Mouse (Mus musculus): ENCODE data around the gene Habp2. TPM values are rescaled to one million over a fixed set of nuclear protein-coding genes. Genes with fewer than 3 reads are reported as not detected.

The Habp2 gene
- polyA plus RNA-seq, 1 experiment from 2014 or later, result not detected

DNA sequence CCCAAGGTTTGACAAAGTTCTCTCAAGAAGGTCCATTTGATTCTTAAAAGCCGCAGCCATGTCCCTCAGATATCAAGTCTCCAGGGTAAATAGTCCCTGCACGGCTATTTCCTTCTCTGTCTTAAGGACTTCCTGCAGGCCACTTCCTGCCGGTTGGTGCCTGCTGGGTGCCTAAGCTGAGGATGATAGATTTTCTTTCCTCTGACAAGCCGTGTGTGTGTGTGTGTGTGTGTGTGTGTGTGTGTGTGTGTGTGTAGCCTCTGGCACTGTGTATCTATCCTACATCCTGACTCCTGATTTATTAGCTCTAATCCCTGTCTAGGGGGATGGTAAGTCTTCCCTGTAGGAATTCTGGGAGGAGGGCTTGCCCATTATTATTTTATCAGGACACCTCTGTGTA, 22.8 kb upstream of the Habp2 start:
- Histone ChIP-seq H3K9ac (no peak overlapping the region), H3K4me1 (replicated peaks; ENCODE audit: control insufficient read depth, insufficient read depth, low read length) (no peaks in the 10 kb centered on the region), H3K36me3 (replicated peaks; ENCODE audit: control insufficient read depth, insufficient read depth) (no peaks in the 10 kb centered on the region), H3K9me3 (ENCODE audit: control insufficient read depth, low read length) (no peaks in the 10 kb centered on the region), H3K4me3 (replicated peaks; ENCODE audit: low read length) (no peak overlapping the region), H3K4me2 (replicated peaks) (no peak overlapping the region), H3K27me3 (ENCODE audit: control insufficient read depth, insufficient read depth, low read length) (no peaks in the 10 kb centered on the region), H3K27ac (no peak overlapping the region)
- DNase-seq (ENCODE audit: low spot score), result no peak
- no peak for ATAC-seq (ENCODE audit: low FRiP score)
- 50% methylated on average over 4 of the region's 4 CpGs for WGBS

DNA sequence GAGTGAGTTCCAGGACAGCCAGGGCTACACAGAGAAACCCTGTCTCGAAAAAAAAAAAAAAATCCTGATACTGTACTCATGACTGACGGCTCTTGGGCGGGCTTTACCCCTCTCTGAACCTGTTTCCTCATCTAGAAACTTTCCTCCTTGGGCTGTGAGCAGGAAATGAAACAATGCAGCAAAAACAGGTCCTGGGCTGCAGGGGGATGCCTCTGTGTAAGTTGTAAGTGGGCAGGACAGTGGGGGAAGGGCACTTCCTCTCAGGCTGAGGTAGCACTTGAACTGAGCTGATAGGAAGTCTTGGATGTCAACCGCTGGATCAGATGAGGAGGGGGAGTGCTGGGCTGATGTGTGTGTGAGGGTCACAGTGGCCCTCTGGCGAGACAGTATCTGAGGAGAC, 21.8 kb upstream of the Habp2 start:
- H3K4me2 ChIP-seq (replicated peaks), result no peak overlapping the region
- no peaks in the 10 kb centered on the region for H3K9me3 ChIP-seq (ENCODE audit: control insufficient read depth, low read length)
- H3K27me3 ChIP-seq (ENCODE audit: control insufficient read depth, insufficient read depth, low read length), result no peaks in the 10 kb centered on the region
- no peak for ATAC-seq (ENCODE audit: low FRiP score)
- H3K27ac ChIP-seq, result no peak overlapping the region
- no peak overlapping the region for H3K4me3 ChIP-seq (replicated peaks; ENCODE audit: low read length)
- no peaks in the 10 kb centered on the region for H3K36me3 ChIP-seq (replicated peaks; ENCODE audit: control insufficient read depth, insufficient read depth)
- WGBS, result 77% methylated on average over 5 of the region's 5 CpGs
- H3K4me1 ChIP-seq (replicated peaks; ENCODE audit: control insufficient read depth, insufficient read depth, low read length), result no peaks in the 10 kb centered on the region
- DNase-seq (ENCODE audit: low spot score), result no peak
- no peak overlapping the region for H3K9ac ChIP-seq

DNA sequence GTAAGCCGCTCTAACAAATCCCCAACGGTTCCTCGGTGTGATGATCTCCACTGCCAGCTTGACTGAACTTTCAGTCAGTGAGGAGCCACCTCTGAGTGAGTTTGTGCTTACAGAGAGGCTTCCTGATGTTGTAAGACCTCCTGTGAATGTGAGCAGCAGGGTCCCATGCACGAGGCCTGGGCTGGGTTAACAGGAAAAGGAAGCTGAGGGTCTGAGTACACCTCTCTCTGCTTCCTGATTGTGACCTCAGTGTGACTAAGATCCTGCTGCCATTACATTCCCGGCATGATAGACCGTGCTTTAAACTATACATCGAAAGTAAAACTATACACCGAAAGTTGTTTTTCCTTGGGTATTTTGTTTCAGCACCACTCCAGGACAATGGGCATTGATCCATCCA, 14.9 kb upstream of the Habp2 start:
- ATAC-seq (ENCODE audit: low FRiP score) (no peak), DNase-seq (ENCODE audit: low spot score) (no peak)
- Histone ChIP-seq H3K9me3 (ENCODE audit: control insufficient read depth, low read length) (no peaks in the 10 kb centered on the region), H3K36me3 (replicated peaks; ENCODE audit: control insufficient read depth, insufficient read depth) (no peaks in the 10 kb centered on the region), H3K4me1 (replicated peaks; ENCODE audit: control insufficient read depth, insufficient read depth, low read length) (no peaks in the 10 kb centered on the region), H3K27me3 (ENCODE audit: control insufficient read depth, insufficient read depth, low read length) (no peaks in the 10 kb centered on the region), H3K4me3 (replicated peaks; ENCODE audit: low read length) (no peak overlapping the region), H3K4me2 (replicated peaks) (no peak overlapping the region), H3K9ac (no peak overlapping the region), H3K27ac (no peak overlapping the region)
- 84% methylated on average over 8 of the region's 8 CpGs for WGBS

DNA sequence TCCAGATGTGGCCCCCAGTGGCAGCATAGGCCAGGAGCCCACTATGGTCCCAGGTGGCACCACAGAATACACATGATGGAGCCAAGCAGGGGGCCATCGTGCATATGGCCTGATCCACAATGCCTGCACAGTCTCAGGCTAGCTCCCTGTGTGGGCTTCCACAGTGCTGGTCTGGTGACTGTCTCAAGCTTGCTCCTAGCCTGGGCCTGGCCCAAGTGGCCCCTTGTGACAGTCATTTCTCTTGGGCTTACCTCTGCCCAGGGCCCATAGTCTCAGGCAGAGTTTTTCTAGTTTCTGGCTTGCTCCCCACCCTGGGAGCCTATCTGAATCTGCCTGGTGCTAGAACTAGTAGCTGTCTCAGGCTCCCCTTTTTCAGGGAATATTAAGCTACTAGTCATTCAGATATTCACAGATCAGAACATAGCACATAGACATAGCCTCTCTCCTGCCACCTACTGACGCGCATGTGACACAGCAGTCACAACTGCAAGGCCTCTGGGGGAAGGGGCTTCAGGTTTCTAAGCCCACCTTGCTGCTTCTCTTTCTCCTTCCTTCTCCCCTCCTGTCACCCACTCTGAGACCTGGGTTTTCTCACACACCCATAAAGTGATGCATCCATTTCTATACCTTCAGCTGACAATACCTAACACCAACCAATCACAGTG, 9.7 kb upstream of the Habp2 start:
- 59% methylated on average over 3 of the region's 3 CpGs for WGBS

DNA sequence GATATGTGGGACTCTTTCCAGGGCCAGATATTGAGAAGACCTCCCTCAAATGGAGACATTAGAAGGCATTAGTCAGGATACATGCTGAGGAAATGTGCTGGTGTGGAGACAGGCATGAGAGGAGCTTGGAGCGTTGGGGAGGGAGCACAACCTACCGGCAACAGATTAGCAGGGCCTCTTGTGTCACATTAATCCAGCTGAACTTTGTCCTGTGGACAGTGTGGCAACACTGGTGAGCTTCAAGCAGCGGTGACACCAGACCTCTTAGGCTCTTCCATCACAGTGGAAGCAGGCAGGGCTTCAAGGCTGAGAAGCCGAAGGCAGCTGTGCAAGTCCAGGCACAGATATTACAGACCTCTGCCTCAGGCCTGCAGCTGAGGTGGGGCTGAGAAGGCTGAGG, 9.0 kb upstream of the Habp2 start:
- Histone ChIP-seq H3K27me3 (ENCODE audit: control insufficient read depth, insufficient read depth, low read length) (no peaks in the 10 kb centered on the region), H3K4me3 (replicated peaks; ENCODE audit: low read length) (no peak overlapping the region)
- WGBS, result 87% methylated on average over 4 of the region's 4 CpGs

More for the DNA sequence above, 9.7 kb upstream of the Habp2 start:
- no peaks in the 10 kb centered on the region for H3K27me3 ChIP-seq (ENCODE audit: control insufficient read depth, insufficient read depth, low read length)
- DNase-seq (ENCODE audit: low spot score), result no peak
- H3K9me3 ChIP-seq (ENCODE audit: control insufficient read depth, low read length), result no peaks in the 10 kb centered on the region
- no peak overlapping the region for H3K4me2 ChIP-seq (replicated peaks)
- no peak overlapping the region for H3K4me3 ChIP-seq (replicated peaks; ENCODE audit: low read length)
- H3K4me1 ChIP-seq (replicated peaks; ENCODE audit: control insufficient read depth, insufficient read depth, low read length), result no peaks in the 10 kb centered on the region
- no peak overlapping the region for H3K27ac ChIP-seq
- H3K36me3 ChIP-seq (replicated peaks; ENCODE audit: control insufficient read depth, insufficient read depth), result no peaks in the 10 kb centered on the region
- ATAC-seq (ENCODE audit: low FRiP score), result no peak
- no peak overlapping the region for H3K9ac ChIP-seq

DNA sequence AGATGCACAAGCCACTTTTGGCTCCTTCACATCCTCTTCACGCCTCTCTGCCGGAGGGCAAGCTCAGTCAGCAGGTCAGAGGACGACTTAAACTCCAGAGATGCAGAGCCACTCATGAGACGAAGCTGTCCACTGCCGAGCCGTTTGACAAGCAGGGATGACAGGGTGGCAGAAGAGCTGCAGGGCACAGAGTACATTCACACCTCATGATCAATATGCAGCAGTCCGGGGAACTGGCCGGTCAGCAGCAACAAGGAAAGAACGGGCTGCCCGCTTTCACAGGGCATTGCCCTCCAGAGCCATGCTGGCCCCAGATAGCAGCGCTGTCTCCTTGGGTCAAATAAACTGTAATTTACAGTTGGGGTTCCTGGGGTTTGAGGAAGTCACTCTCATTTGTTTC, 8.6 kb upstream of the Habp2 start:
- no peaks in the 10 kb centered on the region for H3K4me1 ChIP-seq (replicated peaks; ENCODE audit: control insufficient read depth, insufficient read depth, low read length)
- no peak for ATAC-seq (ENCODE audit: low FRiP score)
- no peaks in the 10 kb centered on the region for H3K27me3 ChIP-seq (ENCODE audit: control insufficient read depth, insufficient read depth, low read length)
- H3K4me2 ChIP-seq (replicated peaks), result no peak overlapping the region
- H3K36me3 ChIP-seq (replicated peaks; ENCODE audit: control insufficient read depth, insufficient read depth), result no peaks in the 10 kb centered on the region
- no peak overlapping the region for H3K4me3 ChIP-seq (replicated peaks; ENCODE audit: low read length)
- H3K27ac ChIP-seq, result no peak overlapping the region
- no peaks in the 10 kb centered on the region for H3K9me3 ChIP-seq (ENCODE audit: control insufficient read depth, low read length)
- WGBS, result 87% methylated on average over 11 of the region's 11 CpGs
- H3K9ac ChIP-seq, result no peak overlapping the region
- DNase-seq (ENCODE audit: low spot score), result no peak

More for the DNA sequence above, 9.0 kb upstream of the Habp2 start:
- H3K36me3 ChIP-seq (replicated peaks; ENCODE audit: control insufficient read depth, insufficient read depth), result no peaks in the 10 kb centered on the region
- H3K4me1 ChIP-seq (replicated peaks; ENCODE audit: control insufficient read depth, insufficient read depth, low read length), result no peaks in the 10 kb centered on the region
- H3K9ac ChIP-seq, result no peak overlapping the region
- H3K27ac ChIP-seq, result no peak overlapping the region
- ATAC-seq (ENCODE audit: low FRiP score), result no peak
- no peak overlapping the region for H3K4me2 ChIP-seq (replicated peaks)
- no peaks in the 10 kb centered on the region for H3K9me3 ChIP-seq (ENCODE audit: control insufficient read depth, low read length)
- no peak for DNase-seq (ENCODE audit: low spot score)

DNA sequence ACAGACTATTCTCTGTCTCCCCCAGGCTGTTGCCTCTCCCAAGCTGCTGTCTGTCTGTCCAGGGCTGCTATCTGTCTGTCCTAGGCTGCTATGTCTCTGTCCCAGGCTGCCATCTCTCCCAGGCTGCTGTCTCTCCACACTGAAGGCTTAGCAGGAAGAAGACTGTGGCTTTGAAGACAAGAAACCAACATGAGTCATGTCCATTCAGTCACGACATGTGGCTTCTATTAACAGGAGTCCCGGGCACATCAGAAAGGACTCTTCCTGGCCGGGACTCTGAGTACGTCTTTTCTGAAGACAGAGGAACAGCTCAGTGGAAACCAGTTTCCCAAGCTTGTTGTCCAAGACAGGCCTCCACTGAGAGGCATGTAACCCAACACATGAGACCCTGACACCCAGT, 1.7 kb upstream of the Habp2 start:
- Histone ChIP-seq H3K4me2 (replicated peaks) (no peak overlapping the region), H3K4me3 (replicated peaks; ENCODE audit: low read length) (no peak overlapping the region), H3K36me3 (replicated peaks; ENCODE audit: control insufficient read depth, insufficient read depth) (no peaks in the 10 kb centered on the region), H3K9me3 (ENCODE audit: control insufficient read depth, low read length) (no peaks in the 10 kb centered on the region), H3K27ac (no peak overlapping the region), H3K9ac (no peak overlapping the region), H3K27me3 (ENCODE audit: control insufficient read depth, insufficient read depth, low read length) (no peaks in the 10 kb centered on the region), H3K4me1 (replicated peaks; ENCODE audit: control insufficient read depth, insufficient read depth, low read length) (no peaks in the 10 kb centered on the region)
- 79% methylated on average over 4 of the region's 4 CpGs for WGBS
- DNase-seq (ENCODE audit: low spot score) (no peak), ATAC-seq (ENCODE audit: low FRiP score) (no peak)

DNA sequence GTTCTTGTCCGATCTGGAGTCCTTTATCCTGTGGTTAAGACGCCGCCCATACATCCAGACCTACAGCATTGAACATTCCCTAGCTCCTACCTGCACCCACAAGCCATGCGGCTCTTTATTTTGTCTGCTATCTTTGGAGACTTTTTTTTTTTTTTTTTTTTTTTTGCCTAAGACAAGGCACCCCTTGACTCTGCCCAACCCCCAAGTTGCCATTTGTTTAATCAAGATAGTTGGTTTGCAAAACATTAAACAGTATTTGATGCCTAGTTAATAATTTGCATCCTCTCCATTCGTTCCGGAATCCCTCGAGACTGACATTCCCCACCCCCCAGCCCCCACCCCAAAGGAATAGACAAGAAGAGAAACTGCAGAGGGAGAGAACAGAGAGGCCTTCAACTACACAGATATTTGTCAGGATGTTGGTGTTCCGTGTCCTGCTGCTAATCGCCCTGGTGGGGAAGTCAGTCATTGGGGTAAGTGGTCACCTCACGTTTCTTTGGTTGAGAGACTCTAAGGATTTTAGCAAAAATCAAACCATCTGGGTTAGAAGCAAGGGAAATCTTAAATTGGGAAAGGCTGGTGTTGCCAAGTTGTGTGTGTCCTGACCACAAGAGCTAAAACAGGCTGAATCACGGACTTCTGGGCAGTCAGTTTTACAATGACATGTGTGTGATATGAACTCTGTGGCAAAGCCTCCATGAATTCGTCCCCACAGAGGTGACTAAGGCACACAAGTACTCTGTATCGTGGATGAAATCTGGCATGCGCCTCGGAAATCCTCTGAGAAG, 837 bp downstream of the Habp2 start:
- no peak overlapping the region for H3K4me3 ChIP-seq (replicated peaks; ENCODE audit: low read length)
- peaks cover 3% of the 10 kb centered on the region; the same call in 1 of the 2 replicates for H3K4me1 ChIP-seq (replicated peaks; ENCODE audit: control insufficient read depth, insufficient read depth, low read length)
- H3K36me3 ChIP-seq (replicated peaks; ENCODE audit: control insufficient read depth, insufficient read depth), result no peaks in the 10 kb centered on the region
- H3K9me3 ChIP-seq (ENCODE audit: control insufficient read depth, low read length), result no peaks in the 10 kb centered on the region
- 82% methylated on average over 15 of the region's 15 CpGs for WGBS
- H3K4me2 ChIP-seq (replicated peaks), result no peak overlapping the region
- H3K27ac ChIP-seq, result no peak overlapping the region
- H3K27me3 ChIP-seq (ENCODE audit: control insufficient read depth, insufficient read depth, low read length), result no peaks in the 10 kb centered on the region
- no peak overlapping the region for H3K9ac ChIP-seq
- DNase-seq (ENCODE audit: low spot score) (no peak), ATAC-seq (ENCODE audit: low FRiP score) (no peak)

DNA sequence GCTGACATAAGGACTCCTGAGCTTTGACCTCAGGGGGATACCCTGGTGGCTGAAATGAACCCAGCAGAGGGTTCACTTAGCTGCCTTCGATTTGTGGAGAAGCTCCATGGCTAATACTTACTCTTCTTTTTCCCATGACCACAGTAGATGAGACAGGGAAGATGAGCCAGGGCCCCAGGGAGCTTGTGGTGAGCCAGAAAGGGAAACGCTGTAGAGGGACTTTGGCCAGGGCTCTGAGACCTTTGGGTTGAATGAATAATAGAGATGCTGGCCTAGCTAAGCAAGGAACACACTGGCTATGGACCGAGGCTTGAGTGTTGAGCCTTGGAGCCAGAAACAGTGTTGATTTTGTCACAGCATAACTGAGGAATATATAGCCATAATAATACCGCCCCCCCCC, 1.5 kb downstream of the Habp2 start:
- DNase-seq (ENCODE audit: low spot score) (no peak), ATAC-seq (ENCODE audit: low FRiP score) (no peak)
- Histone ChIP-seq H3K4me2 (replicated peaks) (no peak overlapping the region), H3K4me3 (replicated peaks; ENCODE audit: low read length) (no peak overlapping the region), H3K9ac (no peak overlapping the region), H3K27me3 (ENCODE audit: control insufficient read depth, insufficient read depth, low read length) (no peaks in the 10 kb centered on the region), H3K27ac (no peak overlapping the region), H3K9me3 (ENCODE audit: control insufficient read depth, low read length) (no peaks in the 10 kb centered on the region), H3K36me3 (replicated peaks; ENCODE audit: control insufficient read depth, insufficient read depth) (no peaks in the 10 kb centered on the region), H3K4me1 (replicated peaks; ENCODE audit: control insufficient read depth, insufficient read depth, low read length) (peaks cover 3% of the 10 kb centered on the region; the same call in 1 of the 2 replicates)
- WGBS, result 84% methylated on average over 4 of the region's 4 CpGs

Measured in hindbrain, embryonic 14.5 days (tissue).